Mouse (Mus musculus) liver, postnatal 0 days (tissue): ENCODE data around the gene Plekhn1. TPM values are rescaled to one million over a fixed set of nuclear protein-coding genes. Genes with fewer than 3 reads are reported as not detected.

Experiments used
- ATAC-seq: fragments of 200-750 bp; cut with Nextera tagmentation; 2 replicates; pipeline ENCODE4 v1.8.0; 2017; ENCODE audit warnings: mild to moderate bottlenecking, moderate library complexity
- DNase-seq: peaks from one replicate; pipeline ENCODE4 v3.0.0-alpha.2; 2016
- H3K27ac ChIP-seq: fragments of 300-500 bp; sonication (generic); 2 replicates; pipeline ENCODE4 v1.5.1; 2014; ENCODE audit warnings: antibody characterized with exemption, moderate library complexity, mild to moderate bottlenecking, low read depth
- H3K27me3 ChIP-seq: fragments of 300-500 bp; sonication (generic); 2 replicates; pipeline ENCODE4 v1.6.1; 2014; ENCODE audit warnings: low read length, control low read depth, mixed read lengths; ENCODE audit not compliant: insufficient read depth
- H3K36me3 ChIP-seq: fragments of 300-500 bp; sonication (generic); replicated peaks from 2 replicates; pipeline ENCODE4 v1.6.1; 2014; ENCODE audit warnings: mild to moderate bottlenecking, control low read depth, low read length, moderate library complexity, mixed read lengths; ENCODE audit not compliant: insufficient read depth
- H3K4me1 ChIP-seq: fragments of 300-500 bp; sonication (generic); 2 replicates; pipeline ENCODE4 v1.6.1; 2014; ENCODE audit warnings: antibody characterized with exemption, mild to moderate bottlenecking, control low read depth; ENCODE audit not compliant: insufficient read depth
- H3K4me2 ChIP-seq: fragments of 300-500 bp; sonication (generic); 2 replicates; pipeline ENCODE4 v1.6.1; 2014; ENCODE audit warnings: low read depth, mild to moderate bottlenecking, low read length, moderate library complexity, mixed read lengths
- H3K4me3 ChIP-seq: fragments of 300-500 bp; sonication (generic); 2 replicates; pipeline ENCODE4 v1.5.1; 2014; ENCODE audit warnings: low read depth, low read length
- H3K9ac ChIP-seq: fragments of 300-500 bp; sonication (generic); replicated peaks from 2 replicates; pipeline ENCODE4 v1.6.1; 2014; ENCODE audit warnings: mild to moderate bottlenecking, moderate library complexity
- H3K9me3 ChIP-seq: fragments of 300-500 bp; sonication (generic); 2 replicates; pipeline ENCODE4 v1.6.1; 2016; ENCODE audit warnings: mild to moderate bottlenecking, control low read depth, low read length, mixed read lengths
- CTCF ChIP-seq: sonication (generic); IDR thresholded peaks from 2 replicates; pipeline ENCODE4 v1.5.1; 2016; ENCODE audit warnings: antibody characterized with exemption, low read depth
- EP300 ChIP-seq: IDR thresholded peaks from 2 replicates; pipeline ENCODE4 v1.6.1; 2016; ENCODE audit warnings: antibody characterized with exemption, low read depth, mild to moderate bottlenecking
- WGBS: fragments of 180-500 bp; shearing (Covaris S2); extraction: QIAGEN DNeasy Blood & Tissue Kit; methylation state at CpG from one replicate; pipeline ENCODE4 v1.1.7; 2014; ENCODE audit not compliant: insufficient replicate concordance; 5-methylcytosine and 5-hydroxymethylcytosine counted together
- polyA plus RNA-seq: library from polyadenylated mRNA; unstranded; fragments of >200 nt; fragmentation: Nextera tagmentation; extraction: Ambion mirVana; gene quantifications from 2 replicates; pipeline ENCODE4 v1.2.1, GENCODE M21; 2015

Plekhn1 gene
- polyA plus RNA-seq, 1 experiment from 2014 or later, result 2.3 TPM

GRCm38 (mm10) chr4:156216196-156216595 lies 18.5 kb downstream of the Plekhn1 start:
- no peaks in the 10 kb centered on the region for H3K9me3 ChIP-seq
- no peak overlapping the region for H3K4me3 ChIP-seq
- ATAC-seq (no peak), DNase-seq (no peak)
- no peaks in the 10 kb centered on the region for H3K36me3 ChIP-seq
- H3K4me2 ChIP-seq, result no peak overlapping the region
- no peak overlapping the region for H3K9ac ChIP-seq
- WGBS, result 74% methylated on average over 2 of the region's 2 CpGs
- H3K4me1 ChIP-seq, result no peaks in the 10 kb centered on the region
- no peak for TF ChIP-seq CTCF
- no peak for TF ChIP-seq EP300
- H3K27me3 ChIP-seq, result no peaks in the 10 kb centered on the region
- no peak overlapping the region for H3K27ac ChIP-seq

GRCm38 (mm10) chr4:156215649-156216048 lies 19.0 kb downstream of the Plekhn1 start, which contains the start of gene Perm1:
Gene Perm1, plus strand, starts transcription at chr4:156215868.
- no peak within 1 kb of the TSS for H3K9ac ChIP-seq
- WGBS, result 60% methylated on average over 4 of the region's 4 CpGs
- ATAC-seq, result no peak
- H3K27me3 ChIP-seq, result no peaks in the 10 kb centered on the region
- no peaks in the 10 kb centered on the region for H3K36me3 ChIP-seq
- no peak for DNase-seq
- no peak within 1 kb of the TSS for H3K4me3 ChIP-seq
- no peaks in the 10 kb centered on the region for H3K9me3 ChIP-seq
- no peak within 1 kb of the TSS for H3K27ac ChIP-seq
- no peak for TF ChIP-seq EP300
- no peak for TF ChIP-seq CTCF
- H3K4me1 ChIP-seq, result no peaks in the 10 kb centered on the region
- no peak within 1 kb of the TSS for H3K4me2 ChIP-seq

GRCm38 (mm10) chr4:156213134-156213533 lies 21.5 kb downstream of the Plekhn1 start:
- TF ChIP-seq CTCF, result no peak
- TF ChIP-seq EP300, result no peak
- H3K27ac ChIP-seq, result no peak overlapping the region
- no peak overlapping the region for H3K4me2 ChIP-seq
- no peaks in the 10 kb centered on the region for H3K4me1 ChIP-seq
- ATAC-seq (no peak), DNase-seq (no peak)
- H3K36me3 ChIP-seq, result no peaks in the 10 kb centered on the region
- WGBS, result 89% methylated on average over 13 of the region's 13 CpGs
- H3K27me3 ChIP-seq, result no peaks in the 10 kb centered on the region
- no peak overlapping the region for H3K4me3 ChIP-seq
- H3K9me3 ChIP-seq, result no peaks in the 10 kb centered on the region
- H3K9ac ChIP-seq, result no peak overlapping the region

GRCm38 (mm10) chr4:156209963-156210635 lies 24.6 kb downstream of the Plekhn1 start:
- Histone ChIP-seq H3K4me3 (no peak overlapping the region), H3K9me3 (no peaks in the 10 kb centered on the region), H3K36me3 (no peaks in the 10 kb centered on the region), H3K4me1 (no peaks in the 10 kb centered on the region), H3K27ac (peak overlapping the region; percentile 50; the same call in 1 of the 2 replicates), H3K4me2 (peak overlapping the region; percentile 40), H3K27me3 (peaks cover 3% of the 10 kb centered on the region), H3K9ac (no peak overlapping the region)
- no peak for DNase-seq
- TF ChIP-seq EP300 (no peak), CTCF (no peak)
- 52% methylated on average over 13 of the region's 13 CpGs for WGBS
- ATAC-seq, result no peak

GRCm38 (mm10) chr4:156208872-156209271 lies 25.8 kb downstream of the Plekhn1 start:
- WGBS, result 75% methylated on average over 4 of the region's 4 CpGs
- ATAC-seq, result peak; percentile 51; the same call in 1 of the 2 replicates
- peaks cover 11% of the 10 kb centered on the region for H3K27me3 ChIP-seq

GRCm38 (mm10) chr4:156203413-156204131 lies 31.1 kb downstream of the Plekhn1 start:
- Histone ChIP-seq H3K27me3 (peaks cover 16% of the 10 kb centered on the region), H3K27ac (peak overlapping the region; percentile 70), H3K9ac (peak overlapping the region; percentile 67), H3K9me3 (no peaks in the 10 kb centered on the region), H3K4me3 (peak overlapping the region; percentile 65), H3K4me1 (peaks cover 23% of the 10 kb centered on the region), H3K4me2 (peak overlapping the region; percentile 87), H3K36me3 (no peaks in the 10 kb centered on the region)
- WGBS, result under 1% methylated on average over 49 of the region's 49 CpGs
- ATAC-seq, result peak; percentile 26
- no peak for DNase-seq
- TF ChIP-seq EP300 (no peak), CTCF (no peak)

More at GRCm38 (mm10) chr4:156208872-156209271, 25.8 kb downstream of the Plekhn1 start:
- Histone ChIP-seq H3K27ac (no peak overlapping the region), H3K36me3 (no peaks in the 10 kb centered on the region), H3K4me3 (no peak overlapping the region), H3K4me2 (no peak overlapping the region), H3K4me1 (peaks cover 3% of the 10 kb centered on the region), H3K9me3 (no peaks in the 10 kb centered on the region), H3K9ac (no peak overlapping the region)
- TF ChIP-seq EP300 (no peak), CTCF (no peak)
- no peak for DNase-seq
